Mouse (Mus musculus) c-Kit-positive CD71-negative TER-119-negative erythroid progenitor cells, embryonic 14.5 days (primary cell): ENCODE data around the gene Myoz1.
"Not testable (repeated sequence)": the region's sequence is repeated elsewhere in the genome, so short reads cannot be mapped to it uniquely, and the experiment has no call there.

Experiments used
- DNase-seq: peaks from one replicate; pipeline ENCODE4 v3.0.0-alpha.2; 2013; ENCODE audit warnings: low read depth

The Myoz1 gene

GRCm38 (mm10) chr14:20638702-20639101 lies 17.6 kb downstream of the Myoz1 start:
- no peak for DNase-seq

- no peak for DNase-seq
Measured at GRCm38 (mm10) chr14:20637818-20638574, 18.3 kb downstream of the Myoz1 start.

- DNase-seq, result not testable (repeated sequence)
Measured at GRCm38 (mm10) chr14:20636968-20637367, 19.4 kb downstream of the Myoz1 start.

- no peak for DNase-seq
Measured at GRCm38 (mm10) chr14:20635546-20635945, 20.8 kb downstream of the Myoz1 start.

- DNase-seq, result no peak
Measured at GRCm38 (mm10) chr14:20631253-20631652, 25.1 kb downstream of the Myoz1 start.

GRCm38 (mm10) chr14:20626971-20627370 lies 29.4 kb downstream of the Myoz1 start:
- no peak for DNase-seq

- DNase-seq, result no peak
Measured at GRCm38 (mm10) chr14:20626447-20626846, 29.9 kb downstream of the Myoz1 start.

GRCm38 (mm10) chr14:20622907-20623306 lies 33.4 kb downstream of the Myoz1 start:
- DNase-seq, result no peak

- no peak for DNase-seq
Measured at GRCm38 (mm10) chr14:20622412-20622811, 33.9 kb downstream of the Myoz1 start.

GRCm38 (mm10) chr14:20621903-20622302 lies 34.4 kb downstream of the Myoz1 start:
- no peak for DNase-seq

- DNase-seq, result no peak
Measured at GRCm38 (mm10) chr14:20619131-20619530, 37.2 kb downstream of the Myoz1 start.

- DNase-seq, result no peak
Measured at GRCm38 (mm10) chr14:20618211-20618610, 38.1 kb downstream of the Myoz1 start.

- DNase-seq, result no peak
Measured at GRCm38 (mm10) chr14:20616421-20616820, 39.9 kb downstream of the Myoz1 start.

GRCm38 (mm10) chr14:20615075-20615474 lies 41.3 kb downstream of the Myoz1 start:
- DNase-seq, result no peak

GRCm38 (mm10) chr14:20612820-20613219 lies 43.5 kb downstream of the Myoz1 start:
- DNase-seq, result no peak

- no peak for DNase-seq
Measured at GRCm38 (mm10) chr14:20610146-20610545, 46.2 kb downstream of the Myoz1 start.

GRCm38 (mm10) chr14:20609519-20609918 lies 46.8 kb downstream of the Myoz1 start:
- DNase-seq, result no peak

- no peak for DNase-seq
Measured at GRCm38 (mm10) chr14:20607396-20608126, 48.8 kb downstream of the Myoz1 start.

GRCm38 (mm10) chr14:20601287-20601686 lies 55.1 kb downstream of the Myoz1 start:
- no peak for DNase-seq

GRCm38 (mm10) chr14:20600203-20600602 lies 56.1 kb downstream of the Myoz1 start:
- DNase-seq, result no peak

GRCm38 (mm10) chr14:20599542-20599941 lies 56.8 kb downstream of the Myoz1 start:
- no peak for DNase-seq
